Mouse (Mus musculus): Measurements from ENCODE around the gene Zbtb7b. TPM values are rescaled to one million over a fixed set of nuclear protein-coding genes. Genes with fewer than 3 reads are reported as not detected.

The Zbtb7b gene
- polyA plus RNA-seq, 1 experiment: 75.2 TPM

DNA sequence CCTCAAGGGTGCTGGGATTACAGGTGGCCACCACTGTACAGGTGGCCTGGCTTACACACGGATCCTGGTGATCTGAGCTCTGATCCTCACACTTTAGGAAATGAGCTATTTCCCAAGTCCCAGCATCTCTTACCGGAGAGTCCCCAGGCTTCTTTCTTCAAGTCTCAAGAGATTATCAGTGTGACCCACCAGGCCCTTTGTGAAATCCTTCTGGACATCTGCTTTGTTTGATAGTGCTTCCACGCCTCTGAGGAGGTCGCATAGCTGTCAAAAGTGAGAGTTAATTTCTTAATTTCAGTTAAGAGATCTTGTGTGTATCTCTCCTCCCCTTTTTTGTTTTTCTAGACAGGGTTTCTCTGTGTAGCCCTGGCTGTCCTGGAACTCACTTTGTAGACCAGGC lies 31.3 kb upstream of the Zbtb7b start:
- Histone ChIP-seq H3K4me1 (ENCODE audit: control insufficient read depth, insufficient read depth, low read length) (peaks cover 24% of the 10 kb centered on the region), H3K4me3 (ENCODE audit: insufficient read depth, low read length) (no peak overlapping the region), H3K27ac (ENCODE audit: insufficient read depth, low read depth, low read length) (no peak overlapping the region)
- TF ChIP-seq CTCF (IDR thresholded peaks at IDR 0.05; ENCODE audit: low read depth, low read length) (no peak), POLR2A (IDR thresholded peaks at IDR 0.05; ENCODE audit: borderline replicate concordance, low read depth, low read length) (no peak)

DNA sequence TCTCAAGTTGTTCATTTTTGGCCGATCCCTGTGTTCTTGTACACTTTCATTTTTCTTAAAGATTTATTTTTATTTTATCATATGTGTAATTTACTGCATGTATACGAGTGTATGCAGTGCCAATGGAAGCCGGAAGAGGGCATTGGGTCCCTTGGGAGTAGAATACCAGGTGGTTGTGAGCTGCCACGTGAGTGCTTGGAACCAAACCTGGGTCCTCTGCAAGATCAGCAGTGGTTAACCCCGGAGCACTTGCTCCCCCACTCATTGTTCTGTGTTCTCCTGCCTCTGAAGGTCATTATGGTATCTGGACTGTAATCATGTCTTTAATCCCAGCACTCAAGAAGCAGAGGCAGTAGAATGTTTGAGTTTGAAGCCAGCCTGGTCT lies 30.6 kb upstream of the Zbtb7b start:
- TF ChIP-seq CTCF (IDR thresholded peaks at IDR 0.05; ENCODE audit: low read depth, low read length) (no peak), POLR2A (IDR thresholded peaks at IDR 0.05; ENCODE audit: borderline replicate concordance, low read depth, low read length) (no peak)
- H3K27ac ChIP-seq (ENCODE audit: insufficient read depth, low read depth, low read length): no peak overlapping the region

GRCm38 (mm10) chr3:89424416-89425140 lies 30.0 kb upstream of the Zbtb7b start:
- no peak overlapping the region for H3K27ac ChIP-seq (ENCODE audit: insufficient read depth, low read depth, low read length)
- TF ChIP-seq CTCF (IDR thresholded peaks at IDR 0.05; ENCODE audit: low read depth, low read length): no peak
- TF ChIP-seq POLR2A (IDR thresholded peaks at IDR 0.05; ENCODE audit: borderline replicate concordance, low read depth, low read length): no peak
- H3K4me3 ChIP-seq (ENCODE audit: insufficient read depth, low read length): no peak overlapping the region
- H3K4me1 ChIP-seq (ENCODE audit: control insufficient read depth, insufficient read depth, low read length): peaks cover 33% of the 10 kb centered on the region

More for the DNA sequence above, 30.6 kb upstream of the Zbtb7b start:
- Histone ChIP-seq H3K4me3 (ENCODE audit: insufficient read depth, low read length) (no peak overlapping the region), H3K4me1 (ENCODE audit: control insufficient read depth, insufficient read depth, low read length) (peaks cover 27% of the 10 kb centered on the region)

DNA sequence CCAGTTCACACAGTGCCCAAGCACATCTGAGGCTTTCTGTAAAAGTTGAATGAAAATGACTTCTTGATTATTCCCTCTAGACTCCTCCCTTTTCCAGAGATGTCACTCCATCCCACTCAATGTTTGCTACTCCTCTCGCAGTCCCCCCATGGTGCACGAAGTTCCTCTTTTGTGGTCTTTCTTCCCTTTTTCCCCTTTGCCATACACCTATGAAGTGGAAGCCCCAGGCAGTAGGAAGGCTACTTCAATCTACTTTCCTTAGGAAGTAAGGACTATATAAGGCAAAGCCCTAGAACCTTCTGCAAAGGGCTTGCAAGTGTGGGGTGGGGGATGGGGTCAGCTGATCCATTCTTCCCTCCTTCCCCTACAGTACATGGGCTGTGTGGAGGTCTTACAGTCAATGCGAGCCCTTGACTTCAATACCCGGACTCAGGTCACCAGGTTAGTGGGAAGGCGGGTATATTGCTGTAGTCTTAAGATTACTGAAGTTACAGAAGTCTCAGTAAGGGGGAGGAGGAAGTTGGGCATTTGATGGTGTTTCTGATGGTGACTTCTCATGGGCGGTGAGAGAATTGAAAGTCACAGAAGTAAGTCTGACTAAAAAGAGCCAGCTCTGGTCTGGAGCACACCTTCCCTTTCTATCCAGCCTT lies 28.1 kb upstream of the Zbtb7b start:
- TF ChIP-seq CTCF (IDR thresholded peaks at IDR 0.05; ENCODE audit: low read depth, low read length) (no peak), POLR2A (IDR thresholded peaks at IDR 0.05; ENCODE audit: borderline replicate concordance, low read depth, low read length) (no peak)
- H3K27ac ChIP-seq (ENCODE audit: insufficient read depth, low read depth, low read length): peak overlapping the region; percentile 65
- H3K4me3 ChIP-seq (ENCODE audit: insufficient read depth, low read length): peak overlapping the region; percentile 17; the same call in 1 of the 2 replicates
- peaks cover 34% of the 10 kb centered on the region for H3K4me1 ChIP-seq (ENCODE audit: control insufficient read depth, insufficient read depth, low read length)

- H3K4me3 ChIP-seq (ENCODE audit: insufficient read depth, low read length): peak overlapping the region; percentile 52
- TF ChIP-seq CTCF (IDR thresholded peaks at IDR 0.05; ENCODE audit: low read depth, low read length) (no peak), POLR2A (IDR thresholded peaks at IDR 0.05; ENCODE audit: borderline replicate concordance, low read depth, low read length) (no peak)
- peak overlapping the region; percentile 61 for H3K27ac ChIP-seq (ENCODE audit: insufficient read depth, low read depth, low read length)
- peaks cover 34% of the 10 kb centered on the region for H3K4me1 ChIP-seq (ENCODE audit: control insufficient read depth, insufficient read depth, low read length)
Measured at GRCm38 (mm10) chr3:89421810-89422473, 27.4 kb upstream of the Zbtb7b start.

GRCm38 (mm10) chr3:89421002-89421774 lies 26.6 kb upstream of the Zbtb7b start:
- no peak for TF ChIP-seq CTCF (IDR thresholded peaks at IDR 0.05; ENCODE audit: low read depth, low read length)
- TF ChIP-seq POLR2A (IDR thresholded peaks at IDR 0.05; ENCODE audit: borderline replicate concordance, low read depth, low read length): no peak
- peaks cover 40% of the 10 kb centered on the region for H3K4me1 ChIP-seq (ENCODE audit: control insufficient read depth, insufficient read depth, low read length)
- peak overlapping the region; percentile 52 for H3K4me3 ChIP-seq (ENCODE audit: insufficient read depth, low read length)
- peak overlapping the region; percentile 61 for H3K27ac ChIP-seq (ENCODE audit: insufficient read depth, low read depth, low read length)

- TF ChIP-seq POLR2A (IDR thresholded peaks at IDR 0.05; ENCODE audit: borderline replicate concordance, low read depth, low read length) (no peak), CTCF (IDR thresholded peaks at IDR 0.05; ENCODE audit: low read depth, low read length) (no peak)
- Histone ChIP-seq H3K4me3 (ENCODE audit: insufficient read depth, low read length) (no peak overlapping the region), H3K4me1 (ENCODE audit: control insufficient read depth, insufficient read depth, low read length) (peaks cover 41% of the 10 kb centered on the region), H3K27ac (ENCODE audit: insufficient read depth, low read depth, low read length) (peak overlapping the region; percentile 49)
Measured at GRCm38 (mm10) chr3:89420421-89420820, 25.8 kb upstream of the Zbtb7b start.

GRCm38 (mm10) chr3:89419981-89420380 lies 25.4 kb upstream of the Zbtb7b start:
- Histone ChIP-seq H3K27ac (ENCODE audit: insufficient read depth, low read depth, low read length) (peak overlapping the region; percentile 95), H3K4me3 (ENCODE audit: insufficient read depth, low read length) (peak overlapping the region; percentile 90), H3K4me1 (ENCODE audit: control insufficient read depth, insufficient read depth, low read length) (peaks cover 41% of the 10 kb centered on the region)
- no peak for TF ChIP-seq POLR2A (IDR thresholded peaks at IDR 0.05; ENCODE audit: borderline replicate concordance, low read depth, low read length)
- TF ChIP-seq CTCF (IDR thresholded peaks at IDR 0.05; ENCODE audit: low read depth, low read length): no peak

GRCm38 (mm10) chr3:89419571-89419970 lies 25.0 kb upstream of the Zbtb7b start:
- TF ChIP-seq CTCF (IDR thresholded peaks at IDR 0.05; ENCODE audit: low read depth, low read length) (no peak), POLR2A (IDR thresholded peaks at IDR 0.05; ENCODE audit: borderline replicate concordance, low read depth, low read length) (no peak)
- Histone ChIP-seq H3K27ac (ENCODE audit: insufficient read depth, low read depth, low read length) (peak overlapping the region; percentile 95), H3K4me3 (ENCODE audit: insufficient read depth, low read length) (peak overlapping the region; percentile 90), H3K4me1 (ENCODE audit: control insufficient read depth, insufficient read depth, low read length) (peaks cover 41% of the 10 kb centered on the region)

All from bone marrow macrophage, adult 2 months (primary cell).